Mouse (Mus musculus): ENCODE measurements around the gene 2900011O08Rik. TPM values are rescaled to one million over a fixed set of nuclear protein-coding genes. Genes with fewer than 3 reads are reported as not detected.
"Not testable (repeated sequence)": the region's sequence is repeated elsewhere in the genome, so short reads cannot be mapped to it uniquely, and the experiment has no call there.

The 2900011O08Rik gene
- polyA plus RNA-seq, 1 experiment from 2014 or later: 30.3 TPM

GRCm38 (mm10) chr16:13962053-13962452 is 24.4 kb upstream of the 2900011O08Rik start:
- no peaks in the 10 kb centered on the region for H3K27me3 ChIP-seq (ENCODE audit: control insufficient read depth, insufficient read depth, low read length)
- no peak overlapping the region for H3K4me3 ChIP-seq (ENCODE audit: low read depth, low read length)
- WGBS: 27% methylated on average over 1 of the region's 1 CpGs
- H3K9ac ChIP-seq (ENCODE audit: low read length): no peak overlapping the region
- H3K4me2 ChIP-seq (ENCODE audit: low read depth, low read length, severe bottlenecking): no peak overlapping the region
- no peaks in the 10 kb centered on the region for H3K36me3 ChIP-seq (ENCODE audit: control insufficient read depth, insufficient read depth, low read length)
- no peak for DNase-seq (ENCODE audit: low spot score)
- H3K9me3 ChIP-seq (ENCODE audit: control insufficient read depth, low read length): no peaks in the 10 kb centered on the region
- no peak overlapping the region for H3K27ac ChIP-seq (ENCODE audit: low read depth, low read length)
- no peaks in the 10 kb centered on the region for H3K4me1 ChIP-seq (replicated peaks; ENCODE audit: control insufficient read depth, insufficient read depth, low read length)
- no peak for ATAC-seq (replicated peaks; ENCODE audit: low FRiP score)

GRCm38 (mm10) chr16:13969096-13969495 is 17.3 kb upstream of the 2900011O08Rik start:
- WGBS: 91% methylated on average over 1 of the region's 1 CpGs
- no peak overlapping the region for H3K27ac ChIP-seq (ENCODE audit: low read depth, low read length)
- ATAC-seq (replicated peaks; ENCODE audit: low FRiP score) (no peak), DNase-seq (ENCODE audit: low spot score) (no peak)
- H3K36me3 ChIP-seq (ENCODE audit: control insufficient read depth, insufficient read depth, low read length): no peaks in the 10 kb centered on the region
- H3K27me3 ChIP-seq (ENCODE audit: control insufficient read depth, insufficient read depth, low read length): no peaks in the 10 kb centered on the region
- H3K9me3 ChIP-seq (ENCODE audit: control insufficient read depth, low read length): no peaks in the 10 kb centered on the region
- H3K9ac ChIP-seq (ENCODE audit: low read length): no peak overlapping the region
- no peaks in the 10 kb centered on the region for H3K4me1 ChIP-seq (replicated peaks; ENCODE audit: control insufficient read depth, insufficient read depth, low read length)
- no peak overlapping the region for H3K4me2 ChIP-seq (ENCODE audit: low read depth, low read length, severe bottlenecking)
- H3K4me3 ChIP-seq (ENCODE audit: low read depth, low read length): no peak overlapping the region

GRCm38 (mm10) chr16:13972051-13972450 is 14.4 kb upstream of the 2900011O08Rik start:
- no peak for DNase-seq (ENCODE audit: low spot score)
- Histone ChIP-seq H3K27ac (ENCODE audit: low read depth, low read length) (no peak overlapping the region), H3K4me1 (replicated peaks; ENCODE audit: control insufficient read depth, insufficient read depth, low read length) (no peaks in the 10 kb centered on the region), H3K36me3 (ENCODE audit: control insufficient read depth, insufficient read depth, low read length) (no peaks in the 10 kb centered on the region), H3K4me3 (ENCODE audit: low read depth, low read length) (no peak overlapping the region), H3K27me3 (ENCODE audit: control insufficient read depth, insufficient read depth, low read length) (no peaks in the 10 kb centered on the region), H3K9ac (ENCODE audit: low read length) (no peak overlapping the region), H3K9me3 (ENCODE audit: control insufficient read depth, low read length) (no peaks in the 10 kb centered on the region), H3K4me2 (ENCODE audit: low read depth, low read length, severe bottlenecking) (no peak overlapping the region)
- WGBS: 95% methylated on average over 8 of the region's 8 CpGs
- no peak for ATAC-seq (replicated peaks; ENCODE audit: low FRiP score)

DNA sequence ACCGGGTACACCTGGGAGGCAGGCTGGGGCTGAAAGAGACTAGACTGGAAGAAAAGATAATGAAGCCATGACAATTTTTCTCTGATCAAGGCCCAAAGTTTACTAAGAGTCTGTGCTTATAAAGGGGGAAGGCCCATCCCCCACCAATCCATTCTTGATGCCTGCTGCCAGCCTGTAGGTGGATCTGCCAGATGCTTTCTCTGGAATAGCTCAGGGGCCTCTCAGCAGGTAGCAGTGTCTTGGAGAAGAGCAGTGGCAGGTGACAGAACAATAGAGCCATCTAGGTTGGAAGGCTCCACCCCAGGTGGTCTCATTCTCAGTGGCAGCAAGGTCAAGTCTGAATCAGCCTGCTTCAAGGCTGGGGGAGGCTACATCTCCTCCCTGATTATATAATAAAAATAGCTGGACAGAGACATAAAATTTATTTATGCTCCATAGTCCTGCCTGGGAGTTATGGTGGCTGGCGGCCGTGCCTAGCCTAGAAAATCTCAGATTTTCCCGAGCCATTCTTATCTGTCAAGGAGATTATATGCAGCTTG is 10.0 kb upstream of the 2900011O08Rik start:
- H3K27me3 ChIP-seq (ENCODE audit: control insufficient read depth, insufficient read depth, low read length); H3K4me1 ChIP-seq (replicated peaks; ENCODE audit: control insufficient read depth, insufficient read depth, low read length); H3K27ac ChIP-seq (ENCODE audit: low read depth, low read length); DNase-seq (ENCODE audit: low spot score); H3K4me3 ChIP-seq (ENCODE audit: low read depth, low read length); H3K4me2 ChIP-seq (ENCODE audit: low read depth, low read length, severe bottlenecking); H3K9me3 ChIP-seq (ENCODE audit: control insufficient read depth, low read length); ATAC-seq (replicated peaks; ENCODE audit: low FRiP score); H3K9ac ChIP-seq (ENCODE audit: low read length); H3K36me3 ChIP-seq (ENCODE audit: control insufficient read depth, insufficient read depth, low read length): not testable (repeated sequence)
- WGBS: 74% methylated on average over 4 of the region's 4 CpGs

DNA sequence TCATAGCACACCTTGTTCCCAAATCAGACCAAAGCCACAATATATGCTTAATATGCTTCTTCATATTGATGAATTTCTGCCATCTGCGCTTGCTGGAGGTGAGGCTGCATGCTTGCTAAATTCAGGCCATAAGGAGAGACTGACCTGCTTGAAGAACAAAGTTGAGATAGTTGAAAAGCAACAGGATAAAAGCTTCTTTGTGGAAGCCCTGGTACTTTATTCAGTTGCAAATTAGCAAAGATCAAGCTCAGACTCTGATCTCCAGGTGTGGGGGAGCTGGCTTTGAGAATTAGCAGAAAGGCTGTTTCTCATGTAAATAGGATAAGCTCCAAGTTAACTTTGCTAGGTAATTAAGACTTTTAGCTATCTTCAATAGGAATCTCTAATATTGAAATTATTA is 9.4 kb upstream of the 2900011O08Rik start:
- H3K36me3 ChIP-seq (ENCODE audit: control insufficient read depth, insufficient read depth, low read length); H3K4me2 ChIP-seq (ENCODE audit: low read depth, low read length, severe bottlenecking); DNase-seq (ENCODE audit: low spot score); H3K4me1 ChIP-seq (replicated peaks; ENCODE audit: control insufficient read depth, insufficient read depth, low read length); H3K9me3 ChIP-seq (ENCODE audit: control insufficient read depth, low read length); ATAC-seq (replicated peaks; ENCODE audit: low FRiP score); H3K4me3 ChIP-seq (ENCODE audit: low read depth, low read length); H3K9ac ChIP-seq (ENCODE audit: low read length); H3K27ac ChIP-seq (ENCODE audit: low read depth, low read length); H3K27me3 ChIP-seq (ENCODE audit: control insufficient read depth, insufficient read depth, low read length): not testable (repeated sequence)
- WGBS: 43% methylated on average over 1 of the region's 1 CpGs

DNA sequence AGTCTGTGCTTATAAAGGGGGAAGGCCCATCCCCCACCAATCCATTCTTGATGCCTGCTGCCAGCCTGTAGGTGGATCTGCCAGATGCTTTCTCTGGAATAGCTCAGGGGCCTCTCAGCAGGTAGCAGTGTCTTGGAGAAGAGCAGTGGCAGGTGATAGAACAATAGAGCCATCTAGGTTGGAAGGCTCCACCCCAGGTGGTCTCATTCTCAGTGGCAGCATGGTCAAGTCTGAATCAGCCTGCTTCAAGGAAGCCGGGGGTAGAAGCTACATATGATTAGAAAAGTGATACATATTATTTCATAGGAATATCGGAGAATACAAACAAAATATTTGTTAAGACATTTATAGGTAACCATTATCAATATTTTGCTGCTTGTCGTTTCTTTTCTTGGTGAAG is 4.7 kb upstream of the 2900011O08Rik start:
- H3K9ac ChIP-seq (ENCODE audit: low read length); H3K9me3 ChIP-seq (ENCODE audit: control insufficient read depth, low read length); H3K36me3 ChIP-seq (ENCODE audit: control insufficient read depth, insufficient read depth, low read length); H3K4me3 ChIP-seq (ENCODE audit: low read depth, low read length); H3K4me1 ChIP-seq (replicated peaks; ENCODE audit: control insufficient read depth, insufficient read depth, low read length); DNase-seq (ENCODE audit: low spot score); ATAC-seq (replicated peaks; ENCODE audit: low FRiP score); H3K27ac ChIP-seq (ENCODE audit: low read depth, low read length); H3K27me3 ChIP-seq (ENCODE audit: control insufficient read depth, insufficient read depth, low read length); H3K4me2 ChIP-seq (ENCODE audit: low read depth, low read length, severe bottlenecking): not testable (repeated sequence)
- 81% methylated on average over 3 of the region's 3 CpGs for WGBS

DNA sequence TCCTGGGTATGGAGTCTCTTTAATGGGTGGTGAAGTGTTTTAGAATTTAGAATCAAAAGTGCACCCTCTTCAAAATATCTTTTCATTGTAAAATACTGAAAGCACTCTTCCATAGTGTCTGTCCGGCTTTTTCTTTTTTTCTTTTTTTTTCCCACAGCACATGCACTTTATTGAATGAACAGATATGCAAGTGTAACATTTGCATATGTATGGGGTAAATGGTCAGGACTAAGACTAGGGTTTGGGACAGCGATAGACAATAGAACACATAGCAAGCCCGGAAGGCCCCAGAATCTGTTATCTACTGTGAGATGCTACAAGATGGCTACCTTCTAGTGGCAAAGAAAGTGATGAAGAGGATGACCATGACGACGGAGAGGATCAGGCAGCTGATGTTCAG is 3.2 kb upstream of the 2900011O08Rik start:
- Histone ChIP-seq H3K27me3 (ENCODE audit: control insufficient read depth, insufficient read depth, low read length) (no peaks in the 10 kb centered on the region), H3K4me2 (ENCODE audit: low read depth, low read length, severe bottlenecking) (no peak overlapping the region), H3K36me3 (ENCODE audit: control insufficient read depth, insufficient read depth, low read length) (no peaks in the 10 kb centered on the region), H3K27ac (ENCODE audit: low read depth, low read length) (no peak overlapping the region), H3K4me1 (replicated peaks; ENCODE audit: control insufficient read depth, insufficient read depth, low read length) (peaks cover 5% of the 10 kb centered on the region; the same call in 1 of the 2 replicates), H3K4me3 (ENCODE audit: low read depth, low read length) (no peak overlapping the region), H3K9me3 (ENCODE audit: control insufficient read depth, low read length) (no peaks in the 10 kb centered on the region), H3K9ac (ENCODE audit: low read length) (no peak overlapping the region)
- ATAC-seq (replicated peaks; ENCODE audit: low FRiP score) (no peak), DNase-seq (ENCODE audit: low spot score) (no peak)
- WGBS: 89% methylated on average over 5 of the region's 5 CpGs

DNA sequence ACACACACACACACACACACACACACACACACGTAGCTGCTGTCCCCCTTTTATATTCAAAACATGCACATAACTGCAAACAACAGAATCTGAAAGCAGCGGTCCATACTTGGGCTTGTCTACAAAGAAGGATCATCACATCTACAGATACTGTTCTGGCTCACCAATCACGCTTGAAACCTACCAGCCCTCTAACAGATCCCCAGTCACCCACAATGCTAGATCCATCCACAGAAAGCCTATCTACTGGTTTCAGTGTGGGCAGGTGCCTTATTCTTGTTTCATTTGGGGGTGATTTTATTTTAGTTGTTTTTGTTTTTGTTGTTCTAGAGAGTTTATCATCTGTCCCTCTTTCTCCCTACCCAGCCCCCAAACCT is 219 bp upstream of the 2900011O08Rik start:
- H3K36me3 ChIP-seq (ENCODE audit: control insufficient read depth, insufficient read depth, low read length): no peaks in the 10 kb centered on the region
- 51% methylated on average over 3 of the region's 3 CpGs for WGBS

DNA sequence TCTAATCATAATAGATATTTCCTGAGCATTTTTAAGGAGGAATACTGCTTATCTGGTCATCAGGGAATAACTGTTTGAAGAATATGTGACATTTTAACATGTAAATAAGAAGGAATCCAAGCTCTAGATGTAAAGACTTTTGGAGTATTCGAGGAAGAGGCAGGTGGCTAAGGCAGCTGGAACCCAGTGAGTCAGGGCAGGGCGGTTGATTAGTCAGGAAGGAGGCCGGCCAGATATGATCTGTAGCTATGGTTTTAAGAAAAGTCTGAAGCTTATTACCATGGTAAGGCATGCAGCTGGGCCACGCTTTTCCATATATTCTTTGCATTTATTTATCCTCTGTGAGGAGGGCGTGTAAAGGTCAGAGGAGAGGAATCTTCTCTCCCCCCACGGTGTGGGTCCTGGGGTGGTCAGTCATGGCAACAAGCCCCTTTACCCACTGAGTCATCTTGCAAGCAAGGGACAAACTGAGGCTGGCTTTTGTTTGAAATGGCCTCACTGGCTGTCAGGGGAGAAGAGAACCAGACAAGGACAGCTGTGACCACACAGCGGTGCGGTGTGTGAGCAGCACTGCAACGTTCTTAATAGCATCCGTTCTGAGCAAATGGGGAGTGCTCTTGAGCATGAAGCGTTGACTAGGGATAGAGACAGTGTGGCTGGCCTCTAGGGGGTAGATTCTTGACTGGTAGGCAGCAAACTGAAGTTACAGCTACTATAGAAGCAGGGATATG is 6.3 kb downstream of the 2900011O08Rik start:
- 91% methylated on average over 11 of the region's 11 CpGs for WGBS

More for the DNA sequence above, 219 bp upstream of the 2900011O08Rik start:
- peak overlapping the region; percentile 66; the same call in 1 of the 2 replicates for H3K27ac ChIP-seq (ENCODE audit: low read depth, low read length)
- DNase-seq (ENCODE audit: low spot score) (no peak), ATAC-seq (replicated peaks; ENCODE audit: low FRiP score) (peak; percentile 43)
- no peaks in the 10 kb centered on the region for H3K27me3 ChIP-seq (ENCODE audit: control insufficient read depth, insufficient read depth, low read length)
- peaks cover 5% of the 10 kb centered on the region; the same call in 1 of the 2 replicates for H3K4me1 ChIP-seq (replicated peaks; ENCODE audit: control insufficient read depth, insufficient read depth, low read length)
- H3K9ac ChIP-seq (ENCODE audit: low read length): peak overlapping the region; percentile 82
- peak overlapping the region; percentile 84 for H3K4me2 ChIP-seq (ENCODE audit: low read depth, low read length, severe bottlenecking)
- peak overlapping the region; percentile 58 for H3K4me3 ChIP-seq (ENCODE audit: low read depth, low read length)
- H3K9me3 ChIP-seq (ENCODE audit: control insufficient read depth, low read length): no peaks in the 10 kb centered on the region

More for the DNA sequence above, 6.3 kb downstream of the 2900011O08Rik start:
- Histone ChIP-seq H3K9me3 (ENCODE audit: control insufficient read depth, low read length) (no peaks in the 10 kb centered on the region), H3K4me3 (ENCODE audit: low read depth, low read length) (no peak overlapping the region), H3K36me3 (ENCODE audit: control insufficient read depth, insufficient read depth, low read length) (no peaks in the 10 kb centered on the region), H3K27me3 (ENCODE audit: control insufficient read depth, insufficient read depth, low read length) (no peaks in the 10 kb centered on the region), H3K4me1 (replicated peaks; ENCODE audit: control insufficient read depth, insufficient read depth, low read length) (no peaks in the 10 kb centered on the region; the same call in 1 of the 2 replicates), H3K4me2 (ENCODE audit: low read depth, low read length, severe bottlenecking) (no peak overlapping the region), H3K9ac (ENCODE audit: low read length) (no peak overlapping the region), H3K27ac (ENCODE audit: low read depth, low read length) (no peak overlapping the region)
- DNase-seq (ENCODE audit: low spot score) (no peak), ATAC-seq (replicated peaks; ENCODE audit: low FRiP score) (no peak)

All from forebrain, embryonic 11.5 days (tissue).